Mouse (Mus musculus): Measurements from ENCODE around the gene Popdc2.

DNA sequence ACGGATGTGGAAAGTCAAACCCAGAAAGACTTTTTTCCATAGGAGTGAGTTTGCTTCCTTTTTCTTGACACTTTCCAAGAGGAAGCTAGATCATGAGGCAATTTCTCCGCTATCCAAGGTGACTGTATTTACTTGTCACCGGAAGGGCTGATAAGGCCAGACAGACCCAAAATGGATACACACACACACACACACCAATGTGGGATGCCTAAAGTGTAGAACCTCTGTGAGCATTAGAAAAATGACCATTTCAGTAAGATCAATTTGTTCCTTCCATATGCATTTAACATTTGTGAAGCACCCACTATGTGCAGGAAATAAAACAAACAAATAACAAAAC is 1.2 kb downstream of the Popdc2 start:
- TF ChIP-seq EP300 (IDR thresholded peaks at IDR 0.05; ENCODE audit: low read depth): no peak
- no peak for TF ChIP-seq CTCF (IDR thresholded peaks at IDR 0.05; ENCODE audit: low read depth)

All from heart, postnatal 0 days (tissue).